17 mouse cellular contexts compared by ENCODE assay signal in the genomic region with DNA sequence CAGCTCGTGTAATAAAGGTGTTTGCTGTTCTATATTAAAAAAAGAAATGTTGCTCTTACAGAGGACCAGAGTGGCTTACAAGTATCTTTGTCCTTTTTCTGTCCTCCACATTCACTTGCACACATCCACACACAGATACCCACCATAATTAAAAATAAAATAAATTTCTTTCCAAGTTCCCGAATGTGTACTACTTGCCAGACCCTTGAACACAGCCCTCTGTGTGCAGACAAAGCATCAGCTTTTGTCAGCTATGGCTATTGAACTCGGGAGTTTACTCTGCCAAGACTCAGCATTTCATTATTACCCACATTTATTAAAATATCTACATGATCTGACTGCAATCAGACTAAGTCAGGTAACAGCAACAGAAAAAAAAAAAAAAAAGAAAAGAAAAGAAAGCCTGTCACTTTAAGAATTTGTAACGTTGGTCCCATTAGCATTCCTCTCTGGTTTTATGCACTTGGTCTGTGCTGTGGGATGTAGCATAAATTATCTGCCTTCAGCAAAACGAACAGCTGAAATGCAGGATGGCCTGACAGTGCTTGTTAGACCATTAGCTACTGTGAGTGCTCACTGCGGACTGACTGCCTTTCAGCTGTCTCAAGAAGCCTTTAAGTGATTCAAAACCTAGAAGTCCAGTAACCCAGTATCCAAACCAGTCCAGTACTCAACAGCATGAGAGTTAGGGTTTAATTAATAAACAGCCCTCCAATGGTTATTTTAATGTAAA. TPM values are rescaled to one million over a fixed set of nuclear protein-coding genes. Genes with fewer than 3 reads are reported as not detected.
DNase-seq lines count a peak whose midpoint lies in the region; ATAC-seq lines count a peak whose summit lies in the region.
"Had no signal": no experiment of that assay in that cellular context is flagged by ENCODE, and none has a peak within 500 bp of the region (broad histone marks: within the 10 kb centered on the region; RNA-seq: fewer than 3 reads in every experiment).

No protein-coding gene starts in this region.

- peak overlapping the region; percentile 77 for H3K27ac ChIP-seq in neural tube, embryonic 13.5 days (replicated peaks)
- H3K27ac ChIP-seq: embryonic facial prominence, embryonic 12.5 days; heart, embryonic 15.5 days; lung, embryonic 15.5 days had no signal

- WGBS in neural tube, embryonic 13.5 days: 4% methylated on average over 6 of the region's 6 CpGs

- no peaks in the 10 kb centered on the region for H3K27me3 ChIP-seq in neural tube, embryonic 13.5 days
- H3K27me3 ChIP-seq: embryonic facial prominence, embryonic 12.5 days had no signal

- H3K9me3 ChIP-seq in neural tube, embryonic 13.5 days: no peaks in the 10 kb centered on the region
- H3K9me3 ChIP-seq: embryonic facial prominence, embryonic 12.5 days; heart, embryonic 15.5 days; lung, embryonic 15.5 days had no signal

- H3K36me3 ChIP-seq in neural tube, embryonic 13.5 days: no peaks in the 10 kb centered on the region
- H3K36me3 ChIP-seq: embryonic facial prominence, embryonic 12.5 days; heart, embryonic 15.5 days; lung, embryonic 15.5 days had no signal

- ATAC-seq in neural tube, embryonic 13.5 days (ENCODE audit: low read depth): peak; percentile 90; the same call in 1 of the 2 replicates
- no peak for ATAC-seq in frontal cortex, adult (ENCODE audit: low TSS enrichment)
- ATAC-seq: activated CD4-positive, CD25-positive, alpha-beta regulatory T cell, adult 4 months had no signal

- 0 out of 2 replicates have a peak overlapping the region, but pooled peaks have one; percentile 17 for H3K9ac ChIP-seq in neural tube, embryonic 13.5 days
- H3K9ac ChIP-seq: embryonic facial prominence, embryonic 12.5 days; heart, embryonic 15.5 days; lung, embryonic 15.5 days had no signal

- 0 out of 2 replicates have a peak overlapping the region, but pooled peaks have one; percentile 13 for H3K4me2 ChIP-seq in neural tube, embryonic 13.5 days
- H3K4me2 ChIP-seq: embryonic facial prominence, embryonic 12.5 days; heart, embryonic 15.5 days; lung, embryonic 15.5 days had no signal

- DNase-seq in embryo, embryonic 10 days (ENCODE audit: low spot score): peak; percentile 74
- no peak for DNase-seq in embryo, embryonic 9.5 days (ENCODE audit: extremely low spot score)
- peak; percentile 33 for DNase-seq in retina, postnatal 1 day
- no peak for DNase-seq in retina, embryonic 14.5 days (ENCODE audit: low spot score)
- peak; percentile 5 to 13 for DNase-seq in layer of hippocampus, adult 8-10 months (ENCODE audit: low spot score in 2 of 2)
- no peak for DNase-seq in B cell, adult 2 months
- DNase-seq: cerebellum, adult 11-12 months; kidney, adult 11 months; thymus, postnatal 4 days had no signal

- H3K4me1 ChIP-seq in neural tube, embryonic 13.5 days (replicated peaks): peaks cover 43% of the 10 kb centered on the region

- H3K4me3 ChIP-seq in neural tube, embryonic 13.5 days: no peak overlapping the region
- H3K4me3 ChIP-seq: embryonic facial prominence, embryonic 12.5 days; heart, embryonic 15.5 days; lung, embryonic 15.5 days had no signal

RNA-seq across cellular contexts. Expression of a gene that starts 39.0 kb away (rescaled TPM):
- not detected for total RNA-seq in layer of hippocampus, adult 8-10 months (2022)
- polyA plus RNA-seq in neural tube, embryonic 13.5 days (2015; fragmentation: Nextera tagmentation; extraction: Ambion mirVana): 2.0 and 3.0 TPM in 2 replicates
- total RNA-seq: left cerebral cortex, postnatal 14 days had no signal
- polyA plus RNA-seq: activated CD4-positive, CD25-positive, alpha-beta regulatory T cell, adult 4 months had no signal

RNA-seq across cellular contexts. Expression of a gene that starts 45.6 kb away (rescaled TPM):
- total RNA-seq in layer of hippocampus, adult 8-10 months (2022): not detected
- 11.9 and 13.7 TPM in 2 replicates for polyA plus RNA-seq in neural tube, embryonic 13.5 days (2015; fragmentation: Nextera tagmentation; extraction: Ambion mirVana)
- total RNA-seq: left cerebral cortex, postnatal 14 days had no signal
- polyA plus RNA-seq: activated CD4-positive, CD25-positive, alpha-beta regulatory T cell, adult 4 months had no signal

RNA-seq across cellular contexts. Expression of a gene that starts 58.2 kb away (rescaled TPM):
- total RNA-seq in layer of hippocampus, adult 8-10 months (2022): not detected
- 3.5 and 4.1 TPM in 2 replicates for polyA plus RNA-seq in neural tube, embryonic 13.5 days (2015; fragmentation: Nextera tagmentation; extraction: Ambion mirVana)
- total RNA-seq: left cerebral cortex, postnatal 14 days had no signal
- polyA plus RNA-seq: activated CD4-positive, CD25-positive, alpha-beta regulatory T cell, adult 4 months; spleen, adult 2 months had no signal

Comparison
In these comparisons a context has a peak if more than half of its experiments do, and no peak if none do; other contexts are left out.
1. DNase-seq: peak in embryo, embryonic 10 days (single experiment), retina, postnatal 1 day (single experiment) and layer of hippocampus, adult 8-10 months (2 of 2); none in embryo, embryonic 9.5 days (single experiment), retina, embryonic 14.5 days (single experiment) and B cell, adult 2 months (0 of 2).